Mouse (Mus musculus) bone marrow, adult 2 months (tissue): ENCODE results near the gene Zfr. TPM values are rescaled to one million over a fixed set of nuclear protein-coding genes. Genes with fewer than 3 reads are reported as not detected.

Source experiments
- H3K27ac ChIP-seq: fragments of 200-500 bp; 2 replicates; pipeline ENCODE4 v1.5.1; 2012; ENCODE audit warnings: low read depth, mild to moderate bottlenecking, control low read depth, inconsistent platforms, low read length; ENCODE audit not compliant: control insufficient read depth, poor library complexity, insufficient read depth
- H3K4me1 ChIP-seq: fragments of 200-500 bp; 2 replicates; pipeline ENCODE4 v1.6.1; 2011; ENCODE audit warnings: low read length; ENCODE audit not compliant: control insufficient read depth, insufficient read depth
- H3K4me3 ChIP-seq: fragments of 200-500 bp; replicated peaks from 2 replicates; pipeline ENCODE3; 2011; ENCODE audit warnings: mild to moderate bottlenecking, low read depth, low read length, control low read depth; ENCODE audit not compliant: control insufficient read depth
- CTCF ChIP-seq: fragments of 200-500 bp; IDR thresholded peaks from 2 replicates; pipeline ENCODE4 v1.5.1; 2011; ENCODE audit warnings: low read length, control low read depth; ENCODE audit not compliant: control insufficient read depth, insufficient read depth
- POLR2A ChIP-seq: fragments of 200-500 bp; IDR thresholded peaks from 2 replicates; pipeline ENCODE4 v1.6.1; 2011; ENCODE audit warnings: low read depth, mild to moderate bottlenecking, control low read depth, low read length, borderline replicate concordance; ENCODE audit not compliant: control insufficient read depth
- WGBS: fragments of 180-500 bp; shearing (Covaris S2); methylation state at CpG from one replicate; pipeline ENCODE4 v1.1.7; 2018; 5-methylcytosine and 5-hydroxymethylcytosine counted together
- polyA plus RNA-seq: library from polyadenylated mRNA; stranded (reverse); fragments of >200 nt; gene quantifications from 2 replicates; pipeline ENCODE4 v1.2.4, GENCODE M21; 2011; ENCODE audit warnings: low replicate concordance; ENCODE audit not compliant: missing spikeins, insufficient read depth, insufficient read length

Zfr gene
- polyA plus RNA-seq, 1 experiment = 57.5 TPM

- no peak for TF ChIP-seq POLR2A
- H3K4me1 ChIP-seq = no peaks in the 10 kb centered on the region; the same call in none of the 2 replicates
- no peak overlapping the region for H3K27ac ChIP-seq
- no peak overlapping the region for H3K4me3 ChIP-seq
- 65% methylated on average over 12 of the region's 12 CpGs for WGBS
These were observed 112.8 kb downstream of the Zfr start for GRCm38 (mm10) chr15:12230243-12230935.

DNA sequence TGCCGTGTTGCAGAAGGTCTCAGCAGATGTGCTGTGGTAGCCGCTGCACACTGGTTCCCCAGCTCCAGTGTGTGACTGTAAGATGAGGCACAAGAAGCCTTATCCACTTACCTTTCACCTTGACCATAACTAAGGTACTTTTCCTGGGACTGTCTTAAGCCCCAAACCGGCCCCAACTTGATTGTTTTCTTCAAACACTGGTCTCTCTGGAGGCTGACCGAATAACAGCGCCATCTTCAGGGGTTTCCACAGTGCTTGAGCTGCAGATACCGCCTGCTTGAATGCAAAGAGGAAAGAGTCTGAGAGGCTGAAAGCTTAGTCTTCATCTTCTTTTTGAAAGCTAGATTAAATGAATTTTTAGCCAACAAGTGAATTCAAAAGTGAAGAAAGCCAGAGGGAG, 113.8 kb downstream of the Zfr start:
- WGBS = 94% methylated on average over 6 of the region's 6 CpGs
- H3K27ac ChIP-seq = no peak overlapping the region
- H3K4me1 ChIP-seq = no peaks in the 10 kb centered on the region; the same call in none of the 2 replicates
- no peak overlapping the region for H3K4me3 ChIP-seq
- TF ChIP-seq POLR2A (no peak), CTCF (no peak)

- WGBS = 93% methylated on average over 11 of the region's 11 CpGs
- no peak for TF ChIP-seq CTCF
- no peak for TF ChIP-seq POLR2A
- Histone ChIP-seq H3K27ac (no peak overlapping the region), H3K4me3 (no peak overlapping the region), H3K4me1 (peaks cover 2% of the 10 kb centered on the region)
These were observed 114.8 kb downstream of the Zfr start for GRCm38 (mm10) chr15:12232429-12232828.

- Histone ChIP-seq H3K4me1 (peaks cover 2% of the 10 kb centered on the region), H3K4me3 (no peak overlapping the region), H3K27ac (no peak overlapping the region)
- TF ChIP-seq CTCF = no peak
- TF ChIP-seq POLR2A = no peak
- 86% methylated on average over 4 of the region's 4 CpGs for WGBS
These were observed 115.4 kb downstream of the Zfr start for GRCm38 (mm10) chr15:12233021-12233420.

Other genes with a start within 250 kb of the Zfr start
- gene Npr3, start 210.5 kb upstream of the Zfr start, polyA plus RNA-seq = 0.45 and 0.59 TPM in 2 replicates
- gene Sub1, start 120.8 kb upstream of the Zfr start, polyA plus RNA-seq = 140 and 276 TPM in 2 replicates
- 6.5 and 12.1 TPM in 2 replicates for gene Mtmr12, start 87.2 kb downstream of the Zfr start, polyA plus RNA-seq
- gene Golph3, start 203.6 kb downstream of the Zfr start, polyA plus RNA-seq = 27.1 and 30.1 TPM in 2 replicates
- not detected in 2 replicates for gene 1810049J17Rik, start 204.1 kb downstream of the Zfr start, polyA plus RNA-seq